Mouse (Mus musculus): Measurements from ENCODE around the gene Borcs7.

The Borcs7 gene

DNA sequence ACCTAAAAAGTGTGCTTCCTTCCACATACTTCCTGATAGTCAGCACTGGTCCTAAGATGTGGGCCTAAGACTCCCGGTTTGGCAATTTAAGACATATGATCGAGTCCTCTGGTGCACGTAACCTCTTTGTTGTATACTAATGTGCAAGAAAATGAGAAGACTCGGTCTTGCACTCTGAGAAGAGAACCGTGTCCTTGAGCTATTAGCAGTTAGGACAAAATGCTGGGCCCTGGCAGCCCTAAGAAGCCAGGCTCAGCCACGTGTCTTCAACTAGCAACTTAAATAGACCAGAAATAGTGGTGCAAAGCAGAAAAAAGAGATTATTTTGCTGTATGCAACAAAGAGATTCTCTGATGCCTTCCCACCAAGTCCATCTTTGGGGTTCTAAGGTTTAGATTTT, 26.9 kb upstream of the Borcs7 start:
- no peak for DNase-seq (ENCODE audit: low spot score)

DNA sequence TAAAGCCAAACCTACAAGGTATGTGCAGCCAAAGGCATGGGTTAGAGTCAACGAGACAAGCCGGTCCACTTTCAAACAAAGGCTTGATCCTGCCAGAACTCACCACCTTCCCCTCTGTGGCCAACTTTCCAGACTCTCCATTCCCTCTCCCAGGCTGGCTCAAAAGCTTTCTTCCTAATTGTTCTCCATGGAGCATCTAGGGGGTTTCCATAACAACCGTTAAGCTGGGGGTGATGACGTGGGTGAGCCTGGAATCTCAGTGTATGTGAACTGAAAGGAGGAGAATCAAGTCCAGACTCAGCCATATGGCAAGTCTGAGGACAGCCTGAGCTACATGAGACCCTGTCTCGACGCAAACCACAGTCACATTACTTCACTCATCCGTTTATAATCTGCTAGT, 24.2 kb upstream of the Borcs7 start:
- DNase-seq (ENCODE audit: low spot score), result no peak

DNA sequence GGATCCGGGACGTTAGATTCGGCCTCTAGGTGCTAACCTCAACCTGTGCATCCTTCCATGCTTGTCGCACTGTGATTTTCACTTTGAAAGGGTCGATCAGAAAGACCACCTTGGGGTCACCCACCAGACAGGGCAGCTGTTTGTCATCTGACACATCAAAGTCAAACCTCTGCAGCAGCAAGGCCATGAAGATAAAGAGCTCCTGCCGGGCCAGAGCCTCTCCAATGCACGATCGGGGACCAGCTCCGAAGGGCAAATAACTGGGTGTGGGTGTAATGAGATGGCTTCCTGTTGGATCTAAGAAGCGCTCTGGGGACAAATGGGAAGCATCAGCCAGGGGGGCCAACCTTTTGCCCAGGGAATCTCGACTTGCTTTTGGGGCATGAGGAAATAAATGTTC, 22.4 kb upstream of the Borcs7 start:
- no peak for DNase-seq (ENCODE audit: low spot score)

DNA sequence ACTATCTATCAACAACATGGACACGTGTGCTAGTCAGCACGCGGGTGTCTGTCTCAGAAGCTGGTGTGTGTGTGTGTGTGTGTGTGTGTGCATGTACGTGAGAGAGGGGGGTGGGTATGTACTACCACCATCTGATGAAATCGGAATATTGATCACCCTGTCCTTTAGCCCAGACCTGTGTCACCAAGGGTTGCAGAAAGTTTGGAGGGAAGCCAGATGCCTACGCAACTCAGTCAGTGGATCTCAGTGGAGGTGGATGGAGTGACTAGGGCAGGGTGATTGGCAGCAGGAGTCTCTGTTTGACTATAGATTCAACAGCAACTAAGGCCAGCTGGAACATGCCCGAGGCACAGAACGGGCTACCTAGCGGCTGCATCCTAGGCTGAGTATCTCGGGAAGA, 21.4 kb upstream of the Borcs7 start:
- DNase-seq (ENCODE audit: low spot score), result no peak

DNA sequence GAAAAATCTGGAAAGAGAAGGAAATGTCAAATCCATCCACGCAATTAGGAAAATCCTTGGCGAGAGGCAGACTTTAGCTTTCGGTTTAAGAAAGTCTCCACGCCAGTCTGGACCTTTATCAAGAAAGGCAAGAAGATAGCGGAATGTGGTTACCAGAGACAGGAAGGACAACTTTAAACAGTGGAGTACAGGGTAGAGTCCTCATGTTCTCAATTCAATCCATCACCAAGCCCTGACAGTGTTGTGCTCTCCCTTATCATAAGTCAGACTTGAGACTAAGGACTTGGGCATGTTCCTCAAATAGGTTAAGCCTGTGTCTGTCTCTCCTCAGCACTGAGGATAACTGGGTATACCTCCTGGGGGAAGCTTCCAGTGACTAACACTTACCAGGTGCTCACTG, 19.9 kb upstream of the Borcs7 start:
- DNase-seq (ENCODE audit: low spot score), result no peak

DNA sequence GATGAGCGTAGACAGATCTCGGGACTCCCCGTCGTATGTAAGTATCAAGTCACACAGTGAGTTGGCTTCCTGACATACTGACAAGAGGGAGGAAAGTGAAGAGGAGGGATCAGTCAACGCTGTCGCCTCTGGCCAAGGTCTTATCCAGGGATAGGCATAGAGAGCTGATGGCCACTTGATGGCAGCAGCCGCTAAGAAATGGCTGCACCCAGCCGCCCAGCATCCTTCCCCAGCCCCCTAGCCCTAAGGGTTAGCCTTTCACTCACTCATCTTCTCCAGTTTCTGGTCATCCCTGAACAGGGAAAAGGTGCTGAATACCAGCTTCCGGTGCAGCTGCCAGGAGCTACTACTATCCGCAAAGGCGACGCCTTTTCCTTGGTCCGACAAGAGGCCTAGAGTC, 19.0 kb upstream of the Borcs7 start:
- no peak for DNase-seq (ENCODE audit: low spot score)

DNA sequence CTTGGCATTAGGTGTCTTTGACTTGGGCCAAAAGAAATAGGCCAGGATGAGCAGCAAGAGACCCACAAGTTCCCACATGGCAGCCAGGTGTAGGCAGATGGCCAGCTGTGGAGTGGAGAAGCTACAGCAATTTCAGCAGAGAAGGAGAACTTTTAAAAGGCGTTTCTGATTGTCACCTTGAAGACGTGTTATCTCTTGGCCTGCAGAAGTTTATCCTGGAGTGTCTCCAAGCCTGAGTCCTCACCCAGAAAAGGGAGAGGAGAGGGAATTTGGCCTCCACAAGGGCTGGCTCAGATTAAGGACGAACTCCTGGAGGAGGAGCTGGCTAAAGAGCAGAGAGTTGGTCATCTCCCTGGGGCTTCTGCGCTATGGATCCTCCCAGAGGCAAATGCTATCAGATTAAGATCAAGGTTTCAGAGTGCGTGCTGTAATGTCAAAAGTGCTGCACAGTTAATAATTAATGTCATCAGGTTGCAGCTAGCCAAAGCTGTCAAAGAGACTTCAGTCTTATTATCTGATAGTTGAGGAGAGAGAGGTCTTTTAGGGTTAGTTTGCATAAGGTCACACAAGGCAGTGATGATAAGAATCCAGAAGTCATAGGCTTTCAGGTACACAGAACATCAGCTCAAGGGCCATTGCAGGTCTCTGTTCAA, 16.8 kb upstream of the Borcs7 start, which contains the start of gene Cyp17a1:
Gene Cyp17a1, minus strand, starts transcription at position 407 of the 653 bp plus-strand sequence.
- DNase-seq (ENCODE audit: low spot score), result peak; percentile 51

DNA sequence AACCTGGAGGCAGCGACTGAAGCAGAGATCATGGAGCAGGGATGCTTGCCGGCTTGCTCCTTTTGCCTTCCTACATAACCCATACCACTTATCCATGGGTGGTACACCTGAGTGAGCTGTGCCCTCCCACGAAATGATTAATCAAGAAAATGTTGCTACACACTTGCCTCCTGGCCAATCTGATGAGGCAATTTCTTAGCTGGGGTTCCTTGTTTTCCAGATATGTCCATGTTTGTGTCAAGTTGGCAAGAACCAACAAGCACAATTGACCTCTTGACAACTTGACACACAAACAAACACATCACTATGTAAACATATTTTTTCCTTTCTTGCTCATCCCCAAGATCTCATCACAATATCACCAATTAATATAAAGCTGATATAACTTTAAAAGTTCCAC, 14.1 kb upstream of the Borcs7 start:
- DNase-seq (ENCODE audit: low spot score), result no peak

DNA sequence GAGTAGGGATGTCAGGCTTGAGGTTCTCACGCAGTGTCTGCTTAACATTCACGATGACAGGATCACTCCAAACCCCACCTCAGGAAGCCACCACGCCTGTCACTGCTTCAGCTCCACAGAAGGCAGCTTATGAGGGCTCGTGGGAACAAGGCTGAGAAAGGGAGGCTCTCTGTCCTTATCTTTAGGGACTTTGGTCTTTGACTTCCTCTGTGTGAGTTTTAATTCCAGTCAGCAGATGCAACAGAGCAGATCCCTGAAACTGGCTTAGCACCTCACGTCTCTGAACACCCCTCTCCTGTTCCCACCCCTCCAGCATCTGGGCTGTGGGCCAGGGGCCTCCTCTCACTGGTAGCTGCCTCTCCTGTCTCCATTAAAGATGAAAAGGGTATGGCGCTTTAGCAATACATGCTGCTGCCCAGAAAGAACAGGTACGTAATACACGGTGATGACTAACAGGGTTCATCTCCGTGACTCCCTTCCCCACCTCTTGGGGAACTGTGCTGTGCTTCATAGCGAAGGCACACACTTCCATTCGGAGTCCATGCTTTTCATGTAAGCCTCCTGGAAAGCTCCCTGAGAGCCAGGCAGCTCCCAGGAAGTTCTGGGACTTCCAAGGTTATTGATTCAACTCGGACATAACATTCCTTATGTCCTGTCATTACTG, 9.9 kb upstream of the Borcs7 start:
- DNase-seq (ENCODE audit: low spot score), result no peak

DNA sequence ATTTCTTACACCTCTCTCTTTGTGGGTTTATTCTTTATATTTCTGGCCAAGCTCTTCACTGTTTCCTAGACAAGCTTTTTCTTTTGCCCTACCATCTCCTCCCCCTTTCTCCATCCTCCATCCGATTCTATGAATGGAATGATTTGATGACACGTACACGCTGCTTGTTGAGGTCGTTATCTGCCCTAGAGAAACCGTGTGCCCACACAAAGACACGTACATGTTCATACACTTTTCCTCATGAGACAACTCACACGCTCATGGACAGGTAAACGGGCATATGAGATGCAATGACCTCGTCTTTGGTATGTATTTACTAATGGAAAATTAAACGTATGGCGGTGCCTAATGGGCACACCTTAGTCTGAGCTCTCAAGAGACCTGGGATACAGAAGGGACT, 681 bp downstream of the Borcs7 start:
- DNase-seq (ENCODE audit: low spot score), result no peak

DNA sequence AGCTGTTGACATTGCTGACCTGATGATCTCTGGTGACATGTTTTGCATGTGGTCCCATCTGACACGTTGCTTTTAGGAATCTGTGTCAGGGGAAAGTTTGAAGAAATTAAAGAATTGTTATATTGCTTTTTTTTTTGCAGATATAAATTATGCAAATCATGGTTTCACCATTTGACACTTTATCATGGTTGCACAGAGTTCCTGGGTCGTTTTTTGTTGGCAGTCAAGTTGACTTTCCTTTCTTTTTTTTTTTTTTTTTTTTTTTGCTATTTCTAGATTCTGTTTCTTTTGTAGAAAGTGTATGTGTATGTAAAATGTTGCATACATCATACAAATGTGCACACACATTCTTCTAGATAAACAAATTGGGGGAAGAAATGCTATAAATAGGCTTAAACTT, 1.4 kb downstream of the Borcs7 start:
- DNase-seq (ENCODE audit: low spot score), result no peak

DNA sequence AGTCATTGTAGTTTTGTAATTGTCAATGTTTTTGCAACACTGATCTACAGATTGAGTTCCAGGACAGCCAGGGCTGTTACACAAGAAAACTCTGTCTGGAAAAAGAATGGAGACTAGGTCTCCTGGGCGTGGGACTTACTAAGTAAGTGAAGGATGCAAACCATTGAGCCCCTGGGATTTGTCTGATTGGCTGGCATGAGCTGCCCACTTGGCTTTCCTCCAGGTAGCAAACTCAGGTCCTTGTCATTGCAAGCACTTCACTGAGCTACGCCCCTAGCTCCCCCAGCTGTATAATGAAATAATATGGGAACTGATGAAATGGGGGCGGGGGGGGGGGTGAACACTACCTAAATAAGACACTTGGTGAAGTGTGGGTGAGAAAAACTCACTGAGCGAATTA, 3.4 kb downstream of the Borcs7 start:
- no peak for DNase-seq (ENCODE audit: low spot score)

DNA sequence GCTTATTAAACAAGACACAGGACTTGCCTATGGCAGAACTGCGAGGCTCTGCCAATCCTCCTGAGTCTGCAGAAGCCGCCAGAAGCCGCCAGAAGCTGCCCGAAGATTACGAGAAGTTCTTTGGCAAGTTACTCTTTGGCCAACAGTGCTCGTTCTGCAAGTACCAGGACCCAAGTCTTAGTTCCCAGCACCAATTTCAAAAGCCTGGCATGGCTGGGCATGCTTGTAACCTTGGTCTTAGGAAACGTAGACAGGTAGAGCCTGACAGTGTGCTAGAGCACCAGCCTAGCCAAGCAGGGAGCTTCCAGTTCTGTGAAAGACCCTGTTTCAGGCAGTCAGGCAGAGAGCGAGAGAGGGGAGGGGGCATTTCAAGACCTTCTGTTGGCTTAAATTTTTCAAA, 6.8 kb downstream of the Borcs7 start:
- DNase-seq (ENCODE audit: low spot score), result no peak

DNA sequence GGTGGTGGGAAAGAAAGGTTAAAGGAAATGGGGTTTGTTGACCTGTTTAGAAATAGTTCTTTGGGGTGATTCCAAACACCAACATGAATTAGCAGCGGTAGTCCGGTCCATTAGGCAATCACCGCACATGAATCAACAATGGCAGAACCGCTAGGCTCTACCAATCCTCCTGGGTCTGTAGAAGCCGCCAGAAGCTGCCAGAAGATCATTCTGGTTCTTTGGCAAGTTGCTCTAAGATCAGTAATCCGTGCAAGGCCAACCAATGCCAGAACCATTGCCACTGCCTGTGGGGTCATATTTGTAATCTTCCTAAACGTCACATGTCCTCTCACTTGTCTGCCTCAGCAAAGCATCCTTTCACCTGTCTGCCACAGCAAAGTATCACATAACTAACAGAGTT, 7.2 kb downstream of the Borcs7 start:
- no peak for DNase-seq (ENCODE audit: low spot score)

DNA sequence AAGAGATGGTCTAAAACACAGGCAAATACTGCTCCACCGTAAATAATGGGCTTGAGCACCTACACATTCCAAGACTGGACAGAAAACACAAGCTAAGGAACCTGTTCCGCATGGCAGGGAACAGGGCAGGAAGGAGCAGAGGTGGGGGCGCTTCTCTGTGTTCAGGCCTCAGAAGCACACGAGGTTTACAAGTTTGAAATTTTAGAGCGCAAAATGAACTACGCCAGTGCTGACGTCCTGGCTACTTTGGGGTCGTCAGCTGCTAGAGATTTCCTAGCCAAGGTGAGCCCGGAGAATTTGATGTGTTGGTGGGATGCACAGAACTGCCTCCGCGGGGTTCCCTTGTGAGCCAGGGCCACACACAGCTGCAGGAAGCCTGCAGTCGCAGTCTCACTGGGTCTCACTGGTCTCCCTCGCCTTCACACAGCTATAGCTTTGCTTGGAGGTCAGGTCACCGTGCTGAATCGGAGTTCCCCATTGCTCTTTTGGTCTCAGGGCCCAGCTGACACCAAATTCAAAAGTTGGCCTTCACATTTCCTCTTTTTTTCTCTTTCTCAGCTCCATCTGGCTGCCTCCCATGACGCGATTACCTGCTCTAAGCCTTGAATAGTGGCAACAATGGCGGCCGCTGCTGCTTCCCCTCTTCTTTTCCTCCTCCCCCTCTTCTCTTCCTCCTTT, 8.3 kb downstream of the Borcs7 start:
- no peak for DNase-seq (ENCODE audit: low spot score)

DNA sequence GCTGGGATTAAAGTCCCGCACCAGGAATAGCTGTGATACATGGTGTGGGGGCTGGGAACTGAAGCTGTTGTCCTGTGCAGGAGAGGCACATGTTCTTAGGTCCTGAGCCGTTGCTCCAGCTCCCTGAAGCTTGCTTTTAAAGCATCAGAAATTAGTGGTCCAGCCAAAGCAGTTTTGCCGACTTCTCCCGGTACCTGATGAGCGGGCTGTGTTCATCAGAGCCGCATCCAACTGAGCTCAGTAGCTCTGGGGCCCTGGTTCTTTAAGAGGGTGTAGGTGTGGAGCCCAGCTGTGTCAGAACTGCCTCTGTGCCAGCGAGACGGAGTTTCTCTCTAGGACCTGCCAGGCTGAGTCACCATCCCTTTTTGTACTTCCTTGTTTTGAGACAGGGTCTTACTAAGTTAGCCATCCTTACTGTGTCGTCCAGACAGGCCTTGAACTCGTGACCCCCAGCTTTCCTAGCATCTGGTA, 9.3 kb downstream of the Borcs7 start:
- no peak for DNase-seq (ENCODE audit: low spot score)

DNA sequence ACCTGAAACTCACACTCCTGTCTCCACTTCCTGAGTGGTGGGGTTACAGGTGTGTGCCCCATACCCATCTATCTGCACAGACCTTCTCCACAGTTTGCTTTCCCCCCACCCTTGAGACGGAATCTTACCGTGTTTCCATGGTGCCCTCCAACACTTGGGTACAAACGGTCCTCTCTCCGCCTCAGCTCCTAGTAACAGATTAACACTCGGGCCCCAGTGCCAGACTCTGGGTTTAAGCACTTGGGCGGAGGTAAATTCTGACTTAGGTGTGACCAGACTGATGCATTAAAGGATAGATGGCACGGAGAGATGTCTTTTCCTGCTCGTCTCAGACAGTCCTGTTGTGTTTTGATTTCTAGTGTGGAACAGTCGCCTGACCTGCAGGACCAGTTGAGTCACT, 11.4 kb downstream of the Borcs7 start:
- DNase-seq (ENCODE audit: low spot score), result no peak

DNA sequence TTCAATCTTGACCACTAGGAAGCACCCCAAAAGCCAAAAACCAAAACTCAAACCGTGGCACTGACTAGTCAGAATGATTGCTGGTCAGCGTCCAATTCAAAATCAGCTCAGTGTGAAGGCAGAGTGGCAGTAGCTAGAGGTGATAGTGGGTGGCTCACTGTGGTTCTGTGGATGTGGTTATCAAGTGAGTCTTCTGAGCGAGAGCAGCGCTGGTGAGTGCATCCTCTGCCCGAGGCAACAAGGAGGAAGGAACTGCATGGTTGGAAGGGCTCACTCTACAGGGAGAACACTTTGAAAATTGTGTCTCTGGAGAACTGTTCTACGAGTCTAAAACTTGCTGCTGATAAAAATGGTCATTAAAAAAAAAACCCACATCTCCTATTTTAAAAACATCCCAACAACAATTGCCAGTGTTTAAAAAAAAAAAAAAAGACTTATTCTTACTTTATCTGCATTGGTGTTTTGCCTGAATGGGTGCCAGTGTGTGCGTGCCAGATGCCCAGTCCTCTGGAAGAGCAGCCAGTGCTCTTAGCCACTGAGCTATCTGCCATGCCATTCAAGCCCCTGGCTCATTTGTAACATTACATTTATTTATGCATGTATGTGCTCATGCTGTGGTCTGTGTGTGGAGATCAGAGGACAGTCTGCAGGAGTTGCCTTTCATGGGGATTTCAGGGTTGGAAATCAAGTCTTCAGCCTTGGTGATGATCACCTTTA, 16.2 kb downstream of the Borcs7 start:
- DNase-seq (ENCODE audit: low spot score), result no peak

DNA sequence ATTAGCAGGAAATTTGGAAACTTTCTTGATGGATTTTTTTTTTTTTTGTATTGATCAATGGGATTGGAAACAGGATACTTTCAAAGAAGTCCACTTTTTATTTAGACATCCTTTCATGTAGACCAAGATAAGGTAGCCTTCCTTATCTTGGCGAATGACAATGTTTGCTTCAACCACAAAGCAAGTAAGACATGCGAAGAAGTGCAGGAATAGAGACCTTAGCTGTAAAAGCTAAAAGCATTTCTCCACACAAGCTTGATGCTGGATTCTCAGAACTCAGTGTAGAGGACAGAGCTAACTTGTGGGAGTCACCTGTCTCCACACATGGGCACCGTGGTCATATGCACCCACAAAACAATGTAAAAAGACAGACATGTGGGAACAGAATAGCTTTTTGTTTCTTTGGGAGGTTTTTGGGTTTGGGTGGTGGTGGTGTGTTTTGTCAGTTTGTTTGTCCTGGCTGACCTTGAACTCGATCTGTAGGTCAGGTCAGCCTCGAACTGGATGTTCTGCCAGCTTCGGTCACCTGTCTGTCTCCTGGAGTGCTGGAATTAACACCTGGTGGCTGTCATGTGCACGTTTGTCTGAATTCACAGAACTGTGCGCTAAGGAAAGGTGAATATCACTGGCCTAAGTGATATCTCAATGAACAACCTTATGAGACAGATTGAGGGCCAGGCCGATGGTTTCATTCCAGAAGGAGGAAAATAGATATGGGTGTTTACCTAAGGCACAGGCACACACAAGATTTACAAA, 17.0 kb downstream of the Borcs7 start:
- no peak for DNase-seq (ENCODE audit: low spot score)

DNA sequence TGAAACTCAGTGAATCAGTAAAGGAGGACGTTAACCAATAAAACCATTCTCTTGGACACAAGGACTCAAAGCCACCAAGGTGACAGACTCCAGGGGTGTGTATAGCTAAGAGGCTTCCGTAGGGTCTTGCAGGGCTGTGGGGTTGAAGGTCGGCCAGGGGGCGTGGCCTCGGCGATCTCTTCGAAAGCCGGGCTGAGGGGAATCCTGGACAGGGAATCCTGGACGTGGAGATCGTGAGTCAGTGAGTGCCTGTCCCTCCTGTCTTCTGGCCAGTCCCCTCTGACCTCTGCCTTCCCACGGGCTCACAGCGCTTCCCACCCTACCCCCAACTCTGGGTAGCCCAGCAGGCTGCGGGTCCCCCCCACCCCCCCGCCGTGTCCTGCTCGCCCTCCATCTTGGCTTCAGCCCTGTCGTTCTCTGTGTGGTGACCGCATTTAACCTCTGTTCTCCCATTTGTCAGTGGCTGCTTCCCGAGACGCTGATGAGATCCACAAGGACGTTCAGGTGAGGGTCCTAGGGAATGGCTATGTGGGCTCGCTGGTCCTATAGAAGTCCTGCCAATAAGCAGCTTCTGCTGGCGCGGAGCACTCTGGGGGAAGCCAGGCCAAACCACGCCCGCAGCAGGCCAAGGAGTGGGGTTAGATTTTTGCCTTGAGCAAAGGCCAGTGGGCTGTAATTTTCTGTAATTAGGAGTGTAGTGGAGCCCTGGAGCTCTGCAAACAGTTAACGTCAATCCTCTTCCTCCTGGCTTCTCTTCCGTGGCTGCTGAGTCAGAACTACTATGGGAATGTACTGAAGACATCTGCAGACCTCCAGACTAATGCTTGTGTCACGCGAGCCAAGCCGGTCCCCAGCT, 17.8 kb downstream of the Borcs7 start, which contains the start of gene As3mt:
Gene As3mt, plus strand, starts transcription at position 163 of the 856 bp plus-strand sequence.
- DNase-seq (ENCODE audit: low spot score), result peak; percentile 75

DNA sequence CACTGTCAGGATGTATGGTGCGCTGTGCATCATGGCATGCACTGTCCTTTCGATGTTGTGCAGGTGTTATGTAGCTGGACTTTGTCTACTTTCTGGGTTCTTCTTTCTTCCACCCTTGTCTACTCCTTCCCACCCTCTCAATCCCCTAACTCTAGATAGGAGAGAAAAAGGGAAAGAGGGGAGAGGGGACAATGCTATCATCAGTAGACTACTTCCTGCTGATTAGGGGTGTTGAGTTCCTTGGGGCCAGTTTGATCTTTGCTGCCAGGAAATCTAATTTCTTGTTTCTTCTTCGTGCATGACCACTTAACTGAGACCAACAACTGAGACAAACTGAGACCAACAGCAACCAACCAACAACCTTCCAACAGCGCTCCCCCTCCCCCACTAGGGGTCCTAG, 20.9 kb downstream of the Borcs7 start:
- no peak for DNase-seq (ENCODE audit: low spot score)

Data from testis, postnatal 14 days (tissue).